Mouse (Mus musculus) R1 (cell line): ENCODE measurements around the gene G530012D18Rik.
A peak's percentile ranks its signal among the peaks of the same experiment; 100 is the strongest.
"Not testable (repeated sequence)": the region's sequence is repeated elsewhere in the genome, so short reads cannot be mapped to it uniquely, and the experiment has no call there.

ENCODE experiments used
- DNase-seq: peaks from one replicate; pipeline ENCODE4 v3.0.0-alpha.2; 2018; ENCODE audit warnings: low read depth, low spot score

G530012D18Rik gene

GRCm38 (mm10) chr1:85575376-85575775, at the start of gene G530012D18Rik:
G530012D18Rik (plus strand) TSS chr1:85575676.
- DNase-seq: not testable (repeated sequence)

DNA sequence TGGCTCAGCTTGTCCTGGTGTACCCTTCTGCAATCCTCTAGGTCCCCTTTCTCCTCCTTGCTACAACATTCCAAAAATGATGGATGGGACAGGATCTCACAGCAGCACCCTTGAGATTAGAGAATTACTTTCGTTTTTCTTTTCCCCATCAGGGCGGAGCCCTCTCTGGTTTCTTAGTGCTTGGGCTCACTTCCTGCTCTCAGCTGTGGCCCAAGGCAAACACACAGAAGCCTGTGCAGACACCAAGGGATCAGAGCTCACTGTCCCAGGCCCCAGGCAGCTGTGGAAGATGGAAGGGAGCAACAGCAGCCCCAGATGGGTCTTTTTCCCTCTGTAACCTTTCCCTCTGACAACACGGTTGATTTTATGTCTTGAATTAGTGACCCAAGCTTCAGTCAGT, 49.1 kb upstream of the G530012D18Rik start:
- not testable (repeated sequence) for DNase-seq

DNA sequence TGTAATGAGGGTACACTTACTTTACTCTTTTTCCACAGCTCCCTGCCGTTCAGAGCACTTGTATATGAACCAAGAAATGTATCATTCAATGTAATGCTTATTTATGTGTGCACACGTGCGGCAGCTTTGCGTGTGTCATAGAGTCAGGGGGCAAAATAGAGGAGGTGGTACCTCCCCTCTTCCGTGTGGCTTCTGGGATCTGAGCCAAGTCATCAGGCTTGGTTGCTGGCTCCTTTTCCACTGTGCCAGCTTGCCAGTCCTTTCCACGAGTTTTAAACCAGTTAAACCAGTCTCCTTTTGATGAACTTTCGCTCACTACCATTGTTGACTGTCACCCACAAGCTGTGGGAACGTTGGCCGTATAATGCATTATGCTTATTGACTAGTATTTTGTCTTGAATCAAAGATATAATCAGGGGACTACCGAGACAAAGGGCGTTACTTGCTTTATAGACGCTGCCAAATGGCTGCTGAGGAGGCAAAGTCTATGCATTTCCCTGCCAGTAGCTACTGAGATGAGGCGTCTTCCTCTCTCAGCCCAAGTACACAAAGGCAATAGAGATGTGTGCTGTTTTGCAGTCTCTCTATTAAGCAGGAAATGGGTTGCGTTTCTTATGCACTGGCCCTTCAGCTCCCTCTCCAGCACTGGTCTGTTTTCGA, 46.9 kb upstream of the G530012D18Rik start:
- not testable (repeated sequence) for DNase-seq

DNA sequence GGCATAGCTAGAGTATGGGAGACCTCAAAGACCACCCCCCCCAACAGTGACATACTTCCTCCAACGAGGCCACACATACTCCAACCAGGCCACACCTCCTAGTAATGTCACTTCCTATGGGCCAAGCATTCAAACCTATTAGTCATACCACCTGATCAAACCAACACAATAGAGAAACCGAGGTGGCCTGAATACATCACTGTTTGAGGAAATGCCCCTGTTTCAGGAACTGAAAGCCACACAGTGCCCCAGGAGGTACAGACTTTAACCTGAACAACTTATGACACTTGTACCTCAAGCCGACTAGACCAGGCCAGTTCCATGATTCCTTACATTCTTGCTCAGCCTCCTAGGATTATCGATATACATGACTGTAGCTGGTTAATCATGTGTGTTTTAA, 31.7 kb upstream of the G530012D18Rik start:
- DNase-seq: not testable (repeated sequence)

- DNase-seq: not testable (repeated sequence)
Observed at GRCm38 (mm10) chr1:85546442-85546841, 29.0 kb upstream of the G530012D18Rik start.

DNA sequence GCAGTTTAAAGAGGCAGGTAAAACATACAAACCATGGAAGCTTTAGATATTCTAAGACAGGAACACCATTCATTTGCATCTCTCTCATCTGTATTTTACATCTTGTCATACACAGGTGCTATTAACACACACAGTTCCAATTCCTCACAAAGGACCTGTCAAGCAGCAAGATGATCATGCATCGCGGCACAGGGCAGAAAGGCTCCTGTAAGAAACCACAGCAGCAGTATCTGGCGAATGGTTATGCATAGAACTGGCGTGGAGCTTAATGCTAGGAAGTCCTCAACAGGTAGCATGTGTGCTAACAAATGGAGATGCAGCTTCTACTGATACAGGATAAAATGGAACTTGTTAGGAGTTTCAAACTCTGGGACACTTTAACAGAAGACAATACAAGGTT, 20.2 kb upstream of the G530012D18Rik start:
- not testable (repeated sequence) for DNase-seq

- DNase-seq: not testable (repeated sequence)
Observed at GRCm38 (mm10) chr1:85573554-85573953, 1.9 kb upstream of the G530012D18Rik start.

GRCm38 (mm10) chr1:85578372-85579010, 3.0 kb downstream of the G530012D18Rik start:
- DNase-seq: not testable (repeated sequence)

- not testable (repeated sequence) for DNase-seq
Observed at GRCm38 (mm10) chr1:85579199-85580147, 4.0 kb downstream of the G530012D18Rik start.

- not testable (repeated sequence) for DNase-seq
Observed at GRCm38 (mm10) chr1:85580148-85580534, 4.7 kb downstream of the G530012D18Rik start.

- not testable (repeated sequence) for DNase-seq
Observed at GRCm38 (mm10) chr1:85580578-85580977, 5.1 kb downstream of the G530012D18Rik start.

DNA sequence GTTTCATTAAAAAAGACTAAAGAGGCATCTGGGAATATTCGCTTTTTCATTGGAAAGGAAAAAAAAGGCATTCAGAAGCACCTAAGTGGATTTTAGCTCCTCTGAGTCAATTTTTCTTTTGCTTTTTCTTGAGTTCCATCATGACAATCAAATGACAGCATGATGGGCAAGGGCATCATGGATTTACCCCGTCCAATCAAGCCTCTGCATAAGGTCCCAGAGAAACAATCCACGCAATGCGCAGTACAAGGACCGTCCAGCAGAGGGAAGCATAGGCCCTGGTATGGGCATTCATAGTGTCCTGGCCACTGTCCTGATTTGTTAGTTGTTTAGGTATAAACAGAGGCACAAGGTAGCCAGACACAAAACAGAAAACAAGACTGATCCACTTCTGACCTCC, 6.0 kb downstream of the G530012D18Rik start:
- DNase-seq: peak; percentile 4

- not testable (repeated sequence) for DNase-seq
Observed at GRCm38 (mm10) chr1:85588697-85589096, 13.2 kb downstream of the G530012D18Rik start.

DNA sequence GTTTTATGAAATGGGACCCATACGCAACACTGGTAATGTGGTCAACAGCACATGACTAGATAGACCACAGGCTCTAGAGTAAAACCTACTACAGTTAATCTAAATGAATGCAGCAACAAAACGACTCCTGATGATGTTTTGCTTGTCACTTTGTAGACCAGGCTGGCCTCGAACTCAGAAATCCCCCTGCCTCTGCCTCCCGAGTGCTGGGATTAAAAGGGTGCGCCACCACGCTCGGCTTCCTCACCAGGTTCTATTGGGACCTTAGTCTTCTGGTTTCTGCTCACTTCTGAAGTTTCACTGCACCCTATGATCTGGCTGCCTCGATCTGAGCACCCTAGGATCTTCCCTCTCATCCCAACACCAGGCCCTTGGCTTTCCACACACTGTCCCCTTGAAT, 17.1 kb downstream of the G530012D18Rik start:
- not testable (repeated sequence) for DNase-seq

- not testable (repeated sequence) for DNase-seq
Observed at GRCm38 (mm10) chr1:85598271-85599012, 23.0 kb downstream of the G530012D18Rik start, which contains the start of gene Sp110. Sp110 (minus strand) TSS chr1:85598817.

- DNase-seq: not testable (repeated sequence)
Observed at GRCm38 (mm10) chr1:85600078-85600477, 24.6 kb downstream of the G530012D18Rik start, which contains the start of gene Sp140. Sp140 (plus strand) TSS chr1:85600378.

GRCm38 (mm10) chr1:85600794-85601193, 25.3 kb downstream of the G530012D18Rik start:
- peak; percentile 2 for DNase-seq

DNA sequence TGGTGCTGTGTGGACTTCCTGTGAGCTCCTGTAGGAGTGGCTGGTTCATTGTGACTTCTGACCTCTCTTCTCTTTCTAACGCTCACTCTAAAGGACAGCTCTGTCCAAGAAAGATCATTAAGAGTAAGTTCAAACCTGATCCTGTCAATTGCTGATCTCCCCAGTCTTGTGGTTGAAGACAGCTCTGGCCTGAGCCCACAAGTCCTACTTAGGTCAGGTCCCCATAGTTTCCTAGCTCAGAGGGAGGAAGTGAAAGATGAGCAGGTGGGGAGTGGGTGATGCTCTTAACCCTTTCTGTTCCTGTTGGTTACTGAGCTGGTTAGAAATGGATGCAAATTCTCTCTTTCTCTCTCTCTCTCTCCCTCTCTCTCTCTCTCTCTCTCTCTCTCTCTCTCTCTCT, 28.9 kb downstream of the G530012D18Rik start:
- not testable (repeated sequence) for DNase-seq

DNA sequence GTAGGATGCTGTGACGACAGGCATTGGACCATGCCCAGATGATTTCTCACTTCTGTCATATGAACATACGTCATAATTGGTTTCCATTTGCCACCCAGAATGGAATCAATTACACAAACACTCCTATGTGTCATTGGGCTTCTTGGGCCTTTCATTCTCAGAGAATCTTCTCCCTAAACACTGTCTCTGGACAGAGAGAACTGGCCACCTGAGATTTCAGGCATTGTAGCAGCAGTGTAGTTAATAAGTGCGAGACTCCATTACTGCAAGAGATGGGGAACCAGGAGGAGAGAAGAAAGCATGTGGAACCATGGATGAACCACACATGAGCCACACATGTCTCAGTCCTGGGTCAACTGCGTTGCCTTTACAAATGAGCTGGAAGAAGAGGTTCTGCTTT, 32.9 kb downstream of the G530012D18Rik start:
- DNase-seq: not testable (repeated sequence)

- DNase-seq: not testable (repeated sequence)
Observed at GRCm38 (mm10) chr1:85610581-85610980, 35.1 kb downstream of the G530012D18Rik start.

DNA sequence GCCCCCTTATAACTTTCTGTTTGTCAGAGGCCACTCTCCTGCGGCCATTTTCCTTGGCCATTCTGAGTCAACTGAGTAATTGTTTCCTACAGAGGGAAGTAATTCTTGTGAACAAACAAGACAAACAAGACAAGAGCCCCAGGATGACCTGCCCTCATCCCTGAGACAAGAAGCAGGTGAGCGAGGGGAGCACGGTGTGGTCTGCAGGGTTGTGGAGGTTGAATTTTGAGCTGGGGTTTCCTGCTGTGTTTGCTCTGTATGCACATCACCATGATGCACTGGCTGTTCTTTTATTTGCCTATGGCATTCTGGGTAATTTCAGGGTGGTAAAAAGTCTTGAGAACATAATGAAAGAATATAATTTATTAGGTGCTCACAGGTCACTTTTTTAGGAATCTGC, 39.6 kb downstream of the G530012D18Rik start:
- not testable (repeated sequence) for DNase-seq
